Mouse (Mus musculus) frontal cortex, adult 2 months (tissue): ENCODE results near the gene Dtx3. TPM values are rescaled to one million over a fixed set of nuclear protein-coding genes. Genes with fewer than 3 reads are reported as not detected.

Experiments used
- DNase-seq, 2 experiments: peaks; one replicate each; pipeline ENCODE4 v3.0.0; 2022; ENCODE audit warnings: low spot score in 1 of 2; ENCODE audit errors: extremely low spot score in 1 of 2
- polyA plus RNA-seq: library from polyadenylated mRNA; depleted of rRNA; stranded (reverse); fragments of >200 nt; gene quantifications from 2 replicates; pipeline ENCODE4 v1.2.3, GENCODE M21; 2012; rRNA removed

Dtx3 gene
- polyA plus RNA-seq: 375 and 413 TPM in 2 replicates

DNA sequence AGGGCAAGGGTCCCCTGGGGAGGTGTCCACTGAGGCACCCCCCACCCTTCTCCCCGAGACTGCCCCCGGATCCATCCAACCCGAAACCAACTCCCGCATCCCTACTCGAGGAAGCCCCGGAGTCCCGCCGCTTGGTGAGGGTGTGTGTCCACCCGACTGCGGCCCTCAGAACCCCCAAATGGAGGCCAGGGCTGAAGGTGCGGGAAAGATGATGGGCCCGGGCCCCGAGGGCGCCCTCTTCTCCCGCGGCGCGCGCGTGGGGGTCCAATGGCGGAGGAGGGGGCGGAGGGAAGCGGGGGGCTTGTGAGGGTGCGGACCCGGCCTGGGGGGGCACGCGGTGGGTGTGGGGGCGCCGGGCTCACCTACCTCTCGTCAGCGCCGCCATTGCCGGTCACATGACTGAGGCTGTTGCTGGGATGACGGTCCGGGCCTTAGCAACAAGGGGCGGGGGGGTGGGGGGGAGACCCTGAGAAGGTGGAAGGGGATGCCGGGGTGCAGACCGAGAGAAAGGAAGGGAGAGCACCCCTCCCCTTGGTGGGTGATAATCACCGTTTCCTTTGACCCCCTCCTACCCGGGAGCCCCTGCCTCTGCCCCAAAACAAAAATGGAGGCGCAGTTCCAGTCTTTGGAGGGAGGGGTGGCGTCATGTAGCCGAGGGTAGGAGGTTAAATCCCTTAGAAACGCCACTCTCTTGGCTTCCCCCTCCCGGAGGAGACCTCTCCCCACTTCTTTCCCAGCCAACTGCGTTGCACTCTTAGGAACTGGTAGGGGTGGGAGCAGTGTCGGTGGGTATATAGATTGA is at the start of gene Dtx3:
Dtx3 (minus strand) TSS at position 401 of the 802 bp plus-strand sequence.
- DNase-seq: no peak

DNA sequence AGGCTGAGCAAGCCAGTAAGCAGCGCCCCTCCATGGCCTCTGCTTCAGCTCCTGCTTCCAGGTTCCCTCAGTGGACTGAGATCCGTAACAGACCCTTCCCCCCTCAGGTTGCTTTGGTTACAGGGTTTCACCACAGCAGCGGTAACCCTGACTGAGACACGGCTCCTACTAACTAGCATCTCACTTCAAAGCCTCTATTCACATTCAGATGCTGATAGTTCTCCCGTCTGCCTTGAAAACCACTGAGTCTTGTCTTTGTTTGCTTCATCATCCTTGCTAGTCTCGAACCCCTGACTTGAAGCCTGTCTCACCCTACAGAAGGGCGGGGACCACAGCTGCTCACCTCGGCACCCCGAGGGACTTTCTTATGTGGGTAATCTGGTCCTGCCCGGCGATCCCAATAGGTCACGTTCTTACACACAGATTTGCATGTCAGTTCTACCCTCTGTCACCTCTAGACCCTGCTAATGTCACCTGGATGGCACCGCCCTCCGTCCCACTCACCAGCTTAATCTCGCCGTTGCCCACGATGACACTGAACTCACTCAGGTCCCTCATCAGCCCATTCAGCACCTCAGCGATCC is 42.8 kb upstream of the Dtx3 start:
- DNase-seq: no peak

DNA sequence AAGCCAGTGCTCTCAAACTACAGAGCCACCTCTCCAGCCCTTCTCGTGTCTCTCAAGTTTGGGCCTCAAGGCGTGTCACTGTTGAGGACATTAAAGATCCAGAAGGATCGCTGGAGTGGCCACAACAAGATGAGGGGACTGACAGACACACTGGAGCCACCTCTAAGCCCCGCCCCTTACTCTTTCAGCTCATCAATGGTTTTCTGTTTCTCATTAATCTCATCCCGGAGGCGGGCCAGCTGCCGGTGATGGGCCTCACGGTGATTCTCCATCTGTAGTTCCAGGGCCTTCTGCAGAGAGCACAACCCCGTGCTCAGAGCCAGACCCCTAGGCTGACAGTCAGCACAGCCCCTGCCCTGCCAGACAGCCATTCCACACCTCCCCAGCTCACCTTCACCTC is 41.0 kb upstream of the Dtx3 start:
- DNase-seq: no peak

DNA sequence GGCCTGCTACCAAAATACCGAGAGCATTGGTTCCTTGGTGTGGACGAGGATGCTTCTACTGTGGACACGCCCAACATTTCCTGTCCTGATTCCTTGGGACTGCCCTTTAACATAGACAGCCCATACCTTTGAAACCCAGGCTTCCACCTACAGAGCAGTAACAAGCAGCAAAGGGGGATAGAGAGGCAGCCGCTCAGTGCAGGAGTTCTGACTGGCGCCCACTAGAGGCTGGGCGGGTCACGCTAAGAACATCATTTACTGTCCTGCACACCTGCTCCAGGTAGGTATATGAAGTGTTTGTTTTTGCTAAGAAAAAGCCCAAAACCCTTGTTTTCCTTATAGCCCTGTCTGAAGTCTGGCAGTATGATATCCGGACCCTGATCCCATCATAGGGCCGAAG is 37.6 kb upstream of the Dtx3 start:
- DNase-seq: no peak

DNA sequence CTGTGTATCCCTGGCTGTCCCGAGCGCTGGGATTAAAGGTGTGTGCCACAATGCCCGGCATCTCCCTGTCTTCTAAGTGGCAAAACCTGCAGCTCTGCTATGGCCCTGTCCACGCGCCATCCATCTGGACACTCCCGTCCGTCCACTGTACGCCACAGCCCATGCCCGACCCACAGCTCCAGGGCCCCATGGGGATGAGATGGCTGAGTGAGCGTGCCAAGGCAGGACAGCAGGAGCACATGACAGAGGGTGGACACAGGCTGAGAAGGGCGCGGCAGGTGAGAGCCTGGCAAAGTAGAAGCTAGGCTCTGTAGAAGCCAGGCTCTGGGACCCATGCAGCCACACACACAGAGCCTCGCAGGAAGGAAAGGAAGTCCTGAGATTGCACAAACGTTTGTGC is 36.2 kb upstream of the Dtx3 start:
- DNase-seq: no peak

DNA sequence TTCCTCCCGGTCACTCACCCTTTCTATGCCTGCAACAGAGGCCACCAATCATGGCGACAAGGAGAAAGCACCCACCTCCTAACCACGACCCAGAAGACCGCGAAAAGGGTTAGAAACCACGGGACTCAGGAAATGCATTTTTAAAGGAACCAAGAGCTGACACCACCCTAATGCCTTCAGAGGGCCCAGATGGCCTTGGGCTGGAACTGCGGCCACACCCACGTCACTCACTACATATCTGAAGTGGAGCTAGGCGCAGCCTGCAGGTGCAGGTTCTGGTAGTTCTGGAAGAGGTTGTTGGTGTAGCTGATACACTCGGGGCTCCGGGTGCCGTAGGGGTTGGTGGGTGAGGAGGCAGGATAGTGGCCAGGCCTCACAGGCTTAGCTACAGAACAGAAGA is 35.2 kb upstream of the Dtx3 start:
- no peak for DNase-seq

DNA sequence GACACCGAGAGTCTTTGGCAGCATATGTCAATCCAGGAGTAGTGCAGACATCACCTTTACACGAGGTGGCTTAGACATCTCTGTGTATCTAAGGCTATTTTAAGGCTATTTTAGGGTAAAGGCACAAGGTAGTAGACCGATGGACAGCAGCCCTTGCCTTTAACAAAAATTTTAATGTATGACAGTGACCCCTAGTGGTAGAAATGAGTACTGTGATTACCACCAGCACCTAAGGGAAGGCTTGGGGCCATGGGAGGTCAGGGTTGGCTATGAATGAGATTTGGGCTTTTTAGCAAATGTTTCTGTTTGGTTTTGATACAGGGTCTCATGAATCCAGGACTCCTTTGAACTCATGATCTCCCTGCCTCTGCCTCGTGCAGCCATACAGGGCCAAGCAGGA is 33.4 kb upstream of the Dtx3 start:
- DNase-seq: peak in 1 of 2 experiments; percentile 91

DNA sequence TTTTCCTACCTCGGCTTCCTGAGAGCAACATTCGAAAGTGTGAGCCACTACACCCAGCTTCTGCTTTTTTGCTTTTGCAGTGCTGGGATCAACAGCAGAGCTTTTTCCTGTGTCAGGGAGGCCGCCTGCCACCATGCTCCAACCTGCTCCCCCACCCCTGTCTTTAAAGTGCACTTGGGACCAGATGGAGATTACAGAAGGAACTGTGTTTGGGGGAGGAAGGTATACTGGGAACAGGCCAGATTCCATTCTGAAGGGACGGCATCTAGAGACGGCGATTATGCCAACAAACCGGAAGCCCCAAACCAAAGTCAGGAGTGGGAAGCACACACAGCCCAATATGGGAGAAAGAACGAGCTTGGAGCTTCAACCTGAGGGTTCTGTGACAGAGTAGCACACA is 31.6 kb upstream of the Dtx3 start:
- DNase-seq: peak in 1 of 2 experiments; percentile 56

DNA sequence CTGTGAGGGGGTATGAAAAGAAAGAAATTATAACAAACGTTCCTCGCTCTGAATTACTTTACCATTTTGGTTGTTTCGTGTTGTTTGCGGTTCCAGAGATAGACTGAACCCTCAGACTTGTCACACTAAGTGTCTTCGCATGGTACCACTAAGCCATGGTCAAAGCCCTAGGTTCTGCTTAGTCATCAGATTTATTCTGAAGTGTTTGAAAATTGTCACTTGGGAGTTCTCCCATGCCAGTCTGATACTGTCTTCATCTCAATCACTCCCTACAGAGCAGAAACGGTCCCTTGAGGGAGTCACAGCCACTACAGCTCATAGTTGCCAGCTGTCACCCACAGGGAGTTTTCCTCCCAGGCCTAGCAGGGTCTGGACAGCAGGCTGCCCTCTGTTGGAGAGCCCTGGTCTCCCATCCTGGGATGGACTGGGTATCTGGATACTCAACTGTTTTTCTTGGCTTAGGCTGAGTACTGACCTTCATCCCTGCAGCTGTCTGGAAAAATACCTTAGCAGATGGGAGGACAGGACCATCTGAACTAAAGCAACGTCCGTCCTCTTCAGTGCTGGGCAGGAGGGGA is 30.9 kb upstream of the Dtx3 start:
- no peak for DNase-seq

DNA sequence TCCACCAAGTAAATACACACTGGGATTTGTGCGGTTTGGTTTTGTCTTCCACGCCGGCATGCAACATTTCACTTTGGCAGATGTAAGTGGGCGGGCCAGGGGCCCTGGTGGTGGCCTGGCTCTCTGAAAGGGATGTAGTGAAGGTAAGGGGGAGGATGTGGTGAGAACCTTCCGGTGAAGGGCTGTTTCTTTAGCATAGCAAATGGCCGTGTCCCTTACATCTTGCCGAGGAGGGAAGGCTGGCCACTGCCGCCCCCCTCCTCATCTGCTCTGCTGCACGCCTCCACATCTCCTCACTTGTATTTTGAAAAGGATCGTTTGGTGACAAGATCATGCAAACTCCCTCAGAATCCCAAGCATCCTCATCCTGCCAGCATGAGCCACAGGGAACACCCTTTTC is 30.2 kb upstream of the Dtx3 start:
- peak in 1 of 2 experiments; percentile 70 for DNase-seq

DNA sequence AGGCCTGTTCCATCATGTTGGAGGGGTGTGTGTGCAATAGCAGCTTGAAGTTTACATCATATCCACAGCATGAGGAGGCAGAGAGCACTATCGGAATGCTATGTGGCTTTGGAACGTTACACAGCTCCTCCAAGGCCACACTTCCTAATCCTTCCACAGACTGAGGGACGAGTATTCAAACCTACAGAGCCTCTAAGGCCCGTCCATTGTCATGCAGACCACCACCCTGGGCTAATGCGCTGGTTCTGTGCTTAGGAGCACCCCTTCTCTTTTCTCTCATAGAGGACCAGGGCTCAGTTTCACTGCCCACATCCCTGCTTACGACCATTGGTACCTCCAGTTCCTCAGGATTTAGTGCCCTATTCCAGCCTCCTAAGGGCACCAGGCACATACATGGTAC is 29.7 kb upstream of the Dtx3 start:
- no peak for DNase-seq

DNA sequence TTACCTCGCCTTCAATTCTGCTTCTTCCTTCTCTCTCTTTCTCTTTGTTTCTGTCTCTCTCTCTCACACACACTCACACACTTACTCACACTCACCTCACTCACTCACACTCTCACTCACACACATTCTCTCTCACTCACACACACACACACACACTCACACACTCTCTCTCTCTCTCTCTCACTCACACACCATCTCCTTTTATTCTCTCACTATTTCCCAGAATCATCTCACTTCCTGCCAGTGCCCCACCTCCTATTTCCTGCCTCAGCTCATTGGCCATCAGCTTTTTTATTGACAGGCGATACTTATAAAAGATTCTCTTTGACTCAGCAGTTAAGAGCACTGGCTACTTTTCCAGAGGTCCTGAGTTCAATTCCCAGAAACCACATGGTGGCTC is 22.8 kb upstream of the Dtx3 start:
- no peak for DNase-seq

DNA sequence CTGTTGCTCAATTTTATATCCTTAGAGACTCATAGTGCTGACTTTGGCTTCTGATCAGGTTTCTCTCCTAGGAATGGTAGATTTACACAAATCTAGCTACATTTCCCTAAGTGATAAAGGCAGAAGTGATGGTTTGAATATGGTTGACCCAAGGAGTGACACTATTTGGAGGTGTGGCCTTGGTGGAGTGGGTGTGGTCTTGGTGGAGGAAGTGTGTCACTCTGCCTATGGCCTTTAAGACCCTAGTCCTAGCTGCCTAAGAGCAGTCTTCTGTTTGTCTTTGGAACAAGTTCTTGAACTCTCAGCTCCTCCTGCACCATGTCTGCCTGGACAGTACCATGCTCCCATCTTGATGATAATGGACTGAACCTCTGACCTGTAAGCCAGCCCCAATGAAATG is 21.6 kb upstream of the Dtx3 start:
- DNase-seq: no peak

DNA sequence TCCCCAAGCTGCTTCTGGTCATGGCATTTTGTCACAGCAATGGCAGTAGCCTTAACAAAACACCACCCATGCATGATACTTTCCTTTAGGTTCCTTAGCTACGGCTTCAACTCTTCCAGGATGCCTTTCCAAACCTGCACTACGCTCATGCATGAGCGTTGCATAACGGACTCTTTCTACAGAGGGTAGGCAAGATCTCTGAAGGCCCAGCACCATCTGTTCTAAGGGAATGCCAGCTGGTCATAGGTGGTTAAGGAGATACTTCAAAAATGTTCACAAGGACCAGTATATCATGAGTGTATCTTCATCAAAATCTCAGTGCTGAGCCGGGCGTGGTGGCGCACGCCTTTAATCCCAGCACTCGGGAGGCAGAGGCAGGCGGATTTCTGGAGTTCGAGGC is 20.9 kb upstream of the Dtx3 start:
- peak in 1 of 2 experiments; percentile 74 for DNase-seq

DNA sequence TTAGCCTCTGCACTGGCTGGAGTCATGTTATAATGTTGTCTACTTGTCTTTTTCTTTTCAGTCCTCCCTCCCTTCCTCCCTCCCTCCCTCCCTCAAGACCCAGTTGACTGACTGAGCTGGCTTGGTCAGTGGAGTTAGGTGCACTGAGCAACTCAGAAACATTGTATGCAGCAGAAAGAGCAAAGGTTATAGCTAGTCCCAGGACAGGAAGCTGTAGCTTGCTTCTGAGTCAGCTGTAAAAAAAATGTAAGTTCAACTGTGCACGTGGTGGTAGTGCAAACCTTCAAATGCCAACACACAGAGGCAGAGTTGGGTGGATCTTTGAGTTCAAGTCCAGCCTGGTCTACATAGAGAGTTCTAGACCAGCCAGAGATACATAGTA is 18.9 kb upstream of the Dtx3 start:
- no peak for DNase-seq

DNA sequence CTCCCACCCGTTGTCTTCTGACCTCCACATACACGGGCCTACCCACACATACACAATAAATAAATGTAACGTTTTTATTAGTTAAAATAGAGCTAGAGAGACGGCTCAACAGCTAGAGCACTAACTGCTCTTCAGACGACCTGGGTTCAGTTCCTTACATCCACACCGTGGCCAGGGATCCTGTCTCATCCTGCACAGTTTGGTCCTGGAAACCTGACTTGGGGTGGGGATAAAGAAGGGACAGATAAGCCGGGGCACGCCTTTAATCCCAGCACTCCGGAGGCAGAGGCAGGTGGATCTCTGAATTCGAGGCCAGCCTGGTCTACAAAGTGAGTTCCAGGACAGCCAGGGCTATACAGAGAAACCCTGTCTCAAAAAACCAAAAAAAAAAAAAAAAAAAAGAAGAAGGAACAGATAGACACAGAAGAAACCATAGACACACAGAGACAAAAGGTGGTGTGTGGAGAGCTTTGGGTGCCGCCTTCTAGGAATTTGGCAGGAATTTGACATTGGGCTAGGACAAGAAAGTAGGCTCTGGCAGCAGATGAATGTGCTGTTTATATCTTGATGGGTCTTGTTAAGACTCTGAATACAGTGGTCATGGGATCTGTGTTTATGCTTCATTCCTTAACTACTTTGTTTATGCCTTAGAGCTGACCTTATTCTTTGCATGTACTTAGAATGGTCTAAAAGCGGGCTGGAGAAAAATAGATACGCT is 18.3 kb upstream of the Dtx3 start:
- no peak for DNase-seq

DNA sequence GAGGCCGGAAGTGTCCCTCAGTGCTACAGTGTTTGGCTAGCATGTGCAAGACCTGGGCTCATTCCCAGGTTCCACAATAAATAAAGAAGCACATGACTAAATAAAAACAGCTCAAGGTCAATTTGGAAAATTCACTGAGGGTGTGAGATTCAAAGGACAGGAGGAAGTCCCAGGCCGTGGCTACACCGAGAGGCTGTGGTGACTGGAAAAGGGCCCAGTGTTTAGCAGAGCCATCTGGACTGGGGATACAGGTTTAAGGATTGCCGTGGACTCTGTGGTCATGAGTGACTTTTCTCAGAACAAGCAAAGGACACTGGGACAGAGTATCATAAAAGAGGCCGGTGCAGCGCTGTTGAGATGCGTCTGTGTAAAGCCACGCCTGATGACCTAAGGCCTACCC is 17.7 kb upstream of the Dtx3 start:
- DNase-seq: no peak

DNA sequence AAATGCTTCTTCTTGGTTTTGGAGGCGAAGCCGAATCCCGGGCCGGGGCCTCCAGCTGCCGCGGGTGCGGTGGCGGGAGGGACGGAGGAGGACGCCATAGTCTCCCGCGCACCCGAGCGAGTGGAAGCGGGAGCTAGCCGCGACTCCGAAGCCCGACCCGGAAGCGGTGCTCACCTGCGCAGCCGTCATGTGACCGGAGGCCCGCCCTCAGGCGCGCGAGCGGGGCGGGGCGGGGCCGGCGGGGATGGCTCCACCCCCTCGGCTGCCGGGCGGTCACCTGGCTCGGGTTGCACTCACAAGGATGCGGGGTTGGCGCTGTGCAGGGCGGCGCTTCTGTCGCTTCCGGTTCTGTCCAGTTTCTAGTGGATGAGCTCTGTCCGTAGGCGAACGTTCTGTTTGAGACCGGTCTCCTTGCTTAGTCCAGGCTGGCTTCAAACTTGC is 15.9 kb upstream of the Dtx3 start, which contains the start of gene Pip4k2c:
Pip4k2c (minus strand) TSS at position 172 of the 441 bp plus-strand sequence.
- peak; percentile 85 to 93 for DNase-seq

DNA sequence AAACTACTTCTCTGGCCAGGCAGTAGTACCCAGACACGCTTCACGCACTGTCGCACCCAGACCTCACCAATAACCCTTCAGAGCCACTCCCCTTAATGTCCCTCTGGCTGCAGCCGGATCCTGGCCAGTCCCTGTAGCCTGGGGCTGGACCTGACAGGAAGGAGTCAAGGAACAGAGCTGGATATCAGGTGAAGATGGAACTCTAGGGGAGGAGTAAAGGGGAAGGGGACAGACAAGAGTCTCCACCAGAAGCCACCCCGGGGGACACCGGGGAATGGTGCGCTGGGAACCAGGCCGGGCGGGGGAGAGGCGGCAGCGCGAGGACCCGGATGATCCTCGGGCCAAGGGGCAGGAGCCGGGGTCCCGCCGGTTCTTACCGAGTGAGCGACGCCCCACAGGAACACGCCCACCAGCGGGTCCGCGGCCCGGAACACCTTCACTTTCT is 15.5 kb upstream of the Dtx3 start:
- no peak for DNase-seq

DNA sequence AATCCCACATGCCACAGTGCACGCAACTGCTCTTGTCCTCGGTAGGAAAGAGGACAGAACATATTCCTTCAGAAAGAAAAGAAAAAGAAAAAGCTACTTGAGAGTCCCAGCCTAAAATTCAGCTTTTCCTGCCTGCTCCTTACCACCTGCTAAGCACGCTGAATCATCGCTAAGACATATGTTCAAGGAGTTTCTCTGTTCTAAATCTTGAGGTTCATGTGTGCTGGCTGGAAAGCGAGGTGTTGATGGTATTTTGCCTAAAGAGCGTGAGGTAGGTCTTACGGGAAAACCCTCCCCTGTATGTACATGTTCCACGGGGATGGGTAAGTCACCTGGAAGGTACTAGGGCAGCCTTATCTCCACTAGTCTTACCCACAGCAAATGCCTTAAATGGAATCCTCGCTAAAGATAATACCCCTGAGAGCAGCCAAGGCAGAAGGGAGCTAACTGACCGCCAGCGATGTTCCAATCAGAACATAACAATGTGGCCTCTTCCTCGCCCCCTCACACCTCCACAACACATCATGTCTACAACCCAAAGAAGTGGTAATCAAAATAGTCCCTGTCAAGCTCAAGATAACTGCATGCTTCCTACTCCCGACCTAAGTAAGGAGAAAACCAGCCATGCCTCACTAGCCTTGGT is 14.5 kb upstream of the Dtx3 start:
- no peak for DNase-seq

DNA sequence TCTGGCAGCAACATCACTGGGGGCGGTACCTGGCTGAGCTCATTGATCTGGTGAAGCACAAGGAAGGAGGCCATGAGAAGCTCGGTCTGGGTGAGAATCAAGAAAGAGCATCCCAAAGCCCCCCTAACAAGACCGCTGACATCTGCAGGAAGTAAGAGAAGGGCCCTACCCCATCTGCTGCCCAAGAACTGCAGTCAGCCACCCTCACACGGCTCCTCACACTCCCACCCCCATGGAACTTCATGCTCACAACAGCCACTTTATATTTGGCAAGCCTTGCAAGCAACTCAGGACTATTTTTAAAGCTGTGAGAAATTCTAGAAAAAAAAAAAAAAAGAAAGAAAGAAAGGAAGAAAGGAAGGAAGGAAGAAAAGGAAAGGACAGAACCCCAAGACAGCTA is 13.4 kb upstream of the Dtx3 start:
- peak in 1 of 2 experiments; percentile 75 for DNase-seq
